8 mouse cellular contexts compared by ENCODE assay signal in the genomic region with DNA sequence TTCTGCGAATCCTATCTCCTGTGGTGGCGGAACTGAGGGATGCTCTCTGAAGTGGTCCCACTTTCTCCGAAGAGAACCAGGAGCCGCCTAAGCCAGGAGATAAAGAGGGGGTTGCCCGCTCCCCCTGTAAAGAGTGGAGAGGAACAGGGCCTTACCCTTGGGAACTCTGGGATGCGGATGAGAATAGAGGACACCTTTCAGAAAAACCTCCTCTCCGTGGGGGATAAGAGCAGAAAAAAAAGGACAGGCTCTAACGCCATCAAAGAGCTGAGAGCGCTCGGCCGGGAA. TPM values are rescaled to one million over a fixed set of nuclear protein-coding genes. Genes with fewer than 3 reads are reported as not detected.
DNase-seq lines count a peak whose midpoint lies in the region; ATAC-seq and TF ChIP-seq lines count a peak whose summit lies in the region.

No protein-coding gene starts in this region.

- no peak overlapping the region for H3K27ac ChIP-seq in heart, postnatal 0 days (ENCODE audit: low read depth)
- H3K27ac ChIP-seq in embryonic facial prominence, embryonic 13.5 days = no peak overlapping the region
- H3K27ac ChIP-seq in intestine, embryonic 15.5 days = no peak overlapping the region

- no peak for DNase-seq in heart, postnatal 0 days (ENCODE audit: low spot score)
- DNase-seq in heart, adult 8-10 months (ENCODE audit: low spot score) = no peak
- DNase-seq in neural tube, embryonic 10.5 days (ENCODE audit: extremely low spot score, low spot score) = peak; percentile 38
- no peak for DNase-seq in urinary bladder, postnatal 36 days (ENCODE audit: low spot score in 2 of 2)
- no peak for DNase-seq in spleen, postnatal 4 days (ENCODE audit: low spot score in 2 of 2)
- DNase-seq in layer of hippocampus, adult 11-12 months (ENCODE audit: low spot score) = no peak

- H3K4me3 ChIP-seq in heart, postnatal 0 days (ENCODE audit: low read depth, low read length) = peak overlapping the region; percentile 37
- H3K4me3 ChIP-seq in embryonic facial prominence, embryonic 13.5 days = peak overlapping the region; percentile 56
- peak overlapping the region; percentile 37 for H3K4me3 ChIP-seq in intestine, embryonic 15.5 days (replicated peaks)

- ATAC-seq in heart, postnatal 0 days (ENCODE audit: insufficient read depth, low read depth) = no peak
- ATAC-seq in embryonic facial prominence, embryonic 13.5 days (ENCODE audit: insufficient number of reproducible peaks, insufficient read depth, low FRiP score, low TSS enrichment, low read depth) = no peak
- no peak for ATAC-seq in intestine, embryonic 15.5 days

- peaks cover 74% of the 10 kb centered on the region for H3K27me3 ChIP-seq in heart, postnatal 0 days (ENCODE audit: control insufficient read depth, insufficient read depth, low read length)
- H3K27me3 ChIP-seq in embryonic facial prominence, embryonic 13.5 days = peaks cover 83% of the 10 kb centered on the region
- H3K27me3 ChIP-seq in intestine, embryonic 15.5 days (replicated peaks) = peaks cover 57% of the 10 kb centered on the region

- no peaks in the 10 kb centered on the region for H3K9me3 ChIP-seq in heart, postnatal 0 days (replicated peaks; ENCODE audit: control insufficient read depth, low read length)
- no peaks in the 10 kb centered on the region for H3K9me3 ChIP-seq in embryonic facial prominence, embryonic 13.5 days
- H3K9me3 ChIP-seq in intestine, embryonic 15.5 days = no peaks in the 10 kb centered on the region

- peak overlapping the region; percentile 53; the same call in 1 of the 2 replicates for H3K4me2 ChIP-seq in heart, postnatal 0 days (ENCODE audit: low read depth, low read length)
- H3K4me2 ChIP-seq in embryonic facial prominence, embryonic 13.5 days = peak overlapping the region; percentile 96
- H3K4me2 ChIP-seq in intestine, embryonic 15.5 days (replicated peaks) = peak overlapping the region; percentile 93

- H3K9ac ChIP-seq in heart, postnatal 0 days (replicated peaks; ENCODE audit: low read depth, low read length) = no peak overlapping the region
- 0 out of 2 replicates have a peak overlapping the region, but pooled peaks have one; percentile 57 for H3K9ac ChIP-seq in embryonic facial prominence, embryonic 13.5 days
- H3K9ac ChIP-seq in intestine, embryonic 15.5 days = no peak overlapping the region

- no peak for TF ChIP-seq EP300 in heart, postnatal 0 days (IDR thresholded peaks at IDR 0.05; ENCODE audit: low read depth)

- no peaks in the 10 kb centered on the region; the same call in 1 of the 2 replicates for H3K4me1 ChIP-seq in heart, postnatal 0 days (ENCODE audit: control insufficient read depth, insufficient read depth)
- H3K4me1 ChIP-seq in embryonic facial prominence, embryonic 13.5 days = peaks cover 19% of the 10 kb centered on the region
- peaks cover 16% of the 10 kb centered on the region for H3K4me1 ChIP-seq in intestine, embryonic 15.5 days (replicated peaks)

- H3K36me3 ChIP-seq in heart, postnatal 0 days (replicated peaks; ENCODE audit: control insufficient read depth, insufficient read depth, low read length) = no peaks in the 10 kb centered on the region
- H3K36me3 ChIP-seq in embryonic facial prominence, embryonic 13.5 days = no peaks in the 10 kb centered on the region
- H3K36me3 ChIP-seq in intestine, embryonic 15.5 days = no peaks in the 10 kb centered on the region

- 1% methylated on average over 11 of the region's 11 CpGs for WGBS in heart, postnatal 0 days
- WGBS in embryonic facial prominence, embryonic 13.5 days = 2% methylated on average over 11 of the region's 11 CpGs
- WGBS in intestine, embryonic 15.5 days = 4% methylated on average over 11 of the region's 11 CpGs

- no peak for TF ChIP-seq CTCF in heart, postnatal 0 days (IDR thresholded peaks at IDR 0.05; ENCODE audit: low read depth)

RNA-seq across cellular contexts. Expression of gene Ina, which starts 0.4 kb away (rescaled TPM):
- total RNA-seq in heart, postnatal 0 days (2014; rRNA removed; ENCODE audit: low replicate concordance) = not detected in 2 replicates
- not detected in 2 replicates for polyA plus RNA-seq in heart, postnatal 0 days (2015; fragmentation: Nextera tagmentation; extraction: Ambion mirVana)
- total RNA-seq in heart, adult 8-10 months (2022) = under 1 TPM in 2 of 4 experiments, not detected in 2; 0.06 to 0.19 TPM
- 8.4 TPM in 2 replicates for polyA plus RNA-seq in embryonic facial prominence, embryonic 13.5 days (2015; fragmentation: Nextera tagmentation; extraction: Ambion mirVana)
- polyA plus RNA-seq in intestine, embryonic 15.5 days (2015; fragmentation: Nextera tagmentation; extraction: Ambion mirVana) = 13.9 and 14.5 TPM in 2 replicates

RNA-seq across cellular contexts. Expression of gene Nt5c2, which starts 0.8 kb away (rescaled TPM):
- 33.9 and 48.1 TPM in 2 replicates for total RNA-seq in heart, postnatal 0 days (2014; rRNA removed; ENCODE audit: low replicate concordance)
- polyA plus RNA-seq in heart, postnatal 0 days (2015; fragmentation: Nextera tagmentation; extraction: Ambion mirVana) = 92.7 and 111 TPM in 2 replicates
- 10 to 100 TPM; 58.1 to 68.9 (median 64.7) TPM for total RNA-seq in heart, adult 8-10 months (2022)
- polyA plus RNA-seq in embryonic facial prominence, embryonic 13.5 days (2015; fragmentation: Nextera tagmentation; extraction: Ambion mirVana) = 69.1 and 77.3 TPM in 2 replicates
- 48.4 and 49.1 TPM in 2 replicates for polyA plus RNA-seq in intestine, embryonic 15.5 days (2015; fragmentation: Nextera tagmentation; extraction: Ambion mirVana)

RNA-seq across cellular contexts. Expression of gene Pcgf6, which starts 36.6 kb away (rescaled TPM):
- total RNA-seq in heart, postnatal 0 days (2014; rRNA removed; ENCODE audit: low replicate concordance) = 3.3 and 4.3 TPM in 2 replicates
- polyA plus RNA-seq in heart, postnatal 0 days (2015; fragmentation: Nextera tagmentation; extraction: Ambion mirVana) = 4.1 and 4.2 TPM in 2 replicates
- 1 to 10 TPM; 3.2 to 3.7 (median 3.3) TPM for total RNA-seq in heart, adult 8-10 months (2022)
- polyA plus RNA-seq in embryonic facial prominence, embryonic 13.5 days (2015; fragmentation: Nextera tagmentation; extraction: Ambion mirVana) = 24.3 and 24.4 TPM in 2 replicates
- polyA plus RNA-seq in intestine, embryonic 15.5 days (2015; fragmentation: Nextera tagmentation; extraction: Ambion mirVana) = 18.9 and 19.5 TPM in 2 replicates

RNA-seq across cellular contexts. Expression of gene Taf5, which starts 53.4 kb away (rescaled TPM):
- total RNA-seq in heart, postnatal 0 days (2014; rRNA removed; ENCODE audit: low replicate concordance) = 5.1 and 7.0 TPM in 2 replicates
- 1.2 and 1.5 TPM in 2 replicates for polyA plus RNA-seq in heart, postnatal 0 days (2015; fragmentation: Nextera tagmentation; extraction: Ambion mirVana)
- 1 to 10 TPM; 1.9 to 2.9 (median 2.1) TPM for total RNA-seq in heart, adult 8-10 months (2022)
- polyA plus RNA-seq in embryonic facial prominence, embryonic 13.5 days (2015; fragmentation: Nextera tagmentation; extraction: Ambion mirVana) = 5.8 and 7.3 TPM in 2 replicates
- polyA plus RNA-seq in intestine, embryonic 15.5 days (2015; fragmentation: Nextera tagmentation; extraction: Ambion mirVana) = 5.0 and 5.5 TPM in 2 replicates
